Mouse (Mus musculus): ENCODE measurements at regions not wholly inside any gene's neighbourhood (a gene's known extent, or its start where the extent isn't known, plus 50 kb on each side); places are given as distances from the start of the nearest gene placed in this dataset.

- Histone ChIP-seq H3K36me3 (no peaks in the 10 kb centered on the region), H3K4me3 (no peak overlapping the region), H3K27me3 (no peaks in the 10 kb centered on the region), H3K4me1 (replicated peaks) (no peaks in the 10 kb centered on the region), H3K9ac (no peak overlapping the region), H3K27ac (replicated peaks) (no peak overlapping the region), H3K9me3 (no peaks in the 10 kb centered on the region), H3K4me2 (no peak overlapping the region)
- no peak for ATAC-seq (ENCODE audit: low read depth)
Observed at GRCm38 (mm10) chr9:61842384-61842783, 72.0 kb downstream of the Rplp1 start.

- Histone ChIP-seq H3K4me1 (replicated peaks) (no peaks in the 10 kb centered on the region), H3K4me3 (no peak overlapping the region), H3K27me3 (no peaks in the 10 kb centered on the region), H3K9ac (no peak overlapping the region), H3K27ac (replicated peaks) (no peak overlapping the region), H3K9me3 (no peaks in the 10 kb centered on the region), H3K36me3 (no peaks in the 10 kb centered on the region), H3K4me2 (no peak overlapping the region)
- no peak for ATAC-seq (ENCODE audit: low read depth)
- 87% methylated on average over 8 of the region's 8 CpGs for WGBS
Observed at GRCm38 (mm10) chr9:61841222-61841621, 73.1 kb downstream of the Rplp1 start.

GRCm38 (mm10) chr9:61840353-61840752 lies 74.0 kb downstream of the Rplp1 start:
- Histone ChIP-seq H3K9me3 (no peaks in the 10 kb centered on the region), H3K36me3 (no peaks in the 10 kb centered on the region), H3K9ac (no peak overlapping the region), H3K27ac (replicated peaks) (no peak overlapping the region), H3K4me3 (no peak overlapping the region), H3K27me3 (no peaks in the 10 kb centered on the region), H3K4me1 (replicated peaks) (no peaks in the 10 kb centered on the region), H3K4me2 (no peak overlapping the region)
- WGBS, result 74% methylated on average over 7 of the region's 7 CpGs
- ATAC-seq (ENCODE audit: low read depth), result no peak

GRCm38 (mm10) chr9:61833226-61833625 lies 81.1 kb downstream of the Rplp1 start:
- H3K27ac ChIP-seq (replicated peaks), result no peak overlapping the region
- H3K4me2 ChIP-seq, result no peak overlapping the region
- H3K4me3 ChIP-seq, result no peak overlapping the region
- no peaks in the 10 kb centered on the region for H3K9me3 ChIP-seq
- peaks cover 17% of the 10 kb centered on the region for H3K27me3 ChIP-seq
- ATAC-seq (ENCODE audit: low read depth), result no peak
- no peak overlapping the region for H3K9ac ChIP-seq
- no peaks in the 10 kb centered on the region for H3K36me3 ChIP-seq
- WGBS, result 74% methylated on average over 9 of the region's 9 CpGs
- H3K4me1 ChIP-seq (replicated peaks), result 0 out of 2 replicates have a peak, but pooled peaks cover 4% of the 10 kb centered on the region

GRCm38 (mm10) chr9:61830236-61830635 lies 84.1 kb downstream of the Rplp1 start:
- Histone ChIP-seq H3K36me3 (no peaks in the 10 kb centered on the region), H3K27ac (replicated peaks) (no peak overlapping the region), H3K4me2 (no peak overlapping the region), H3K9ac (no peak overlapping the region), H3K9me3 (no peaks in the 10 kb centered on the region), H3K27me3 (peaks cover 27% of the 10 kb centered on the region), H3K4me1 (replicated peaks) (0 out of 2 replicates have a peak, but pooled peaks cover 8% of the 10 kb centered on the region), H3K4me3 (no peak overlapping the region)
- peak; percentile 79; the same call in 1 of the 2 replicates for ATAC-seq (ENCODE audit: low read depth)
- WGBS, result 56% methylated on average over 7 of the region's 7 CpGs

GRCm38 (mm10) chr9:61829736-61830135 lies 84.6 kb downstream of the Rplp1 start:
- peak; percentile 19; the same call in 1 of the 2 replicates for ATAC-seq (ENCODE audit: low read depth)
- H3K36me3 ChIP-seq, result no peaks in the 10 kb centered on the region
- no peak overlapping the region for H3K4me3 ChIP-seq
- no peak overlapping the region for H3K9ac ChIP-seq
- no peaks in the 10 kb centered on the region for H3K9me3 ChIP-seq
- H3K27me3 ChIP-seq, result peaks cover 27% of the 10 kb centered on the region
- no peak overlapping the region for H3K4me2 ChIP-seq
- H3K4me1 ChIP-seq (replicated peaks), result 0 out of 2 replicates have a peak, but pooled peaks cover 11% of the 10 kb centered on the region
- H3K27ac ChIP-seq (replicated peaks), result no peak overlapping the region
- 82% methylated on average over 8 of the region's 8 CpGs for WGBS

GRCm38 (mm10) chr9:61829301-61829700 lies 85.0 kb downstream of the Rplp1 start:
- no peaks in the 10 kb centered on the region for H3K9me3 ChIP-seq
- no peaks in the 10 kb centered on the region for H3K36me3 ChIP-seq
- no peak overlapping the region for H3K27ac ChIP-seq (replicated peaks)
- peaks cover 27% of the 10 kb centered on the region for H3K27me3 ChIP-seq
- H3K4me1 ChIP-seq (replicated peaks), result 0 out of 2 replicates have a peak, but pooled peaks cover 11% of the 10 kb centered on the region
- no peak overlapping the region for H3K4me2 ChIP-seq
- WGBS, result 93% methylated on average over 3 of the region's 3 CpGs
- no peak overlapping the region for H3K9ac ChIP-seq
- ATAC-seq (ENCODE audit: low read depth), result no peak
- H3K4me3 ChIP-seq, result no peak overlapping the region

- H3K27me3 ChIP-seq, result peaks cover 27% of the 10 kb centered on the region
- H3K4me1 ChIP-seq (replicated peaks), result 0 out of 2 replicates have a peak, but pooled peaks cover 11% of the 10 kb centered on the region
- H3K4me3 ChIP-seq, result no peak overlapping the region
- no peak for ATAC-seq (ENCODE audit: low read depth)
- H3K4me2 ChIP-seq, result no peak overlapping the region
- no peak overlapping the region for H3K9ac ChIP-seq
- H3K27ac ChIP-seq (replicated peaks), result no peak overlapping the region
- no peaks in the 10 kb centered on the region for H3K9me3 ChIP-seq
- no peaks in the 10 kb centered on the region for H3K36me3 ChIP-seq
- WGBS, result 91% methylated on average over 4 of the region's 4 CpGs
Observed at GRCm38 (mm10) chr9:61827721-61828120, 86.6 kb downstream of the Rplp1 start.

GRCm38 (mm10) chr9:61827014-61827413 lies 87.3 kb downstream of the Rplp1 start:
- Histone ChIP-seq H3K9ac (no peak overlapping the region), H3K36me3 (no peaks in the 10 kb centered on the region), H3K4me1 (replicated peaks) (0 out of 2 replicates have a peak, but pooled peaks cover 11% of the 10 kb centered on the region), H3K4me3 (no peak overlapping the region), H3K9me3 (0 out of 2 replicates have a peak, but pooled peaks cover 2% of the 10 kb centered on the region), H3K4me2 (no peak overlapping the region), H3K27me3 (peaks cover 27% of the 10 kb centered on the region), H3K27ac (replicated peaks) (no peak overlapping the region)
- 84% methylated on average over 2 of the region's 2 CpGs for WGBS
- ATAC-seq (ENCODE audit: low read depth), result no peak

GRCm38 (mm10) chr9:61826415-61826814 lies 87.9 kb downstream of the Rplp1 start:
- Histone ChIP-seq H3K4me2 (no peak overlapping the region), H3K36me3 (no peaks in the 10 kb centered on the region), H3K4me1 (replicated peaks) (0 out of 2 replicates have a peak, but pooled peaks cover 11% of the 10 kb centered on the region), H3K27me3 (peaks cover 25% of the 10 kb centered on the region), H3K9ac (no peak overlapping the region), H3K27ac (replicated peaks) (no peak overlapping the region), H3K9me3 (0 out of 2 replicates have a peak, but pooled peaks cover 5% of the 10 kb centered on the region), H3K4me3 (no peak overlapping the region)
- ATAC-seq (ENCODE audit: low read depth), result no peak
- 66% methylated on average over 3 of the region's 3 CpGs for WGBS

GRCm38 (mm10) chr9:61825804-61826203 lies 88.5 kb downstream of the Rplp1 start:
- 0 out of 2 replicates have a peak, but pooled peaks cover 11% of the 10 kb centered on the region for H3K4me1 ChIP-seq (replicated peaks)
- no peak overlapping the region for H3K4me2 ChIP-seq
- ATAC-seq (ENCODE audit: low read depth), result no peak
- no peak overlapping the region for H3K9ac ChIP-seq
- H3K4me3 ChIP-seq, result no peak overlapping the region
- 75% methylated on average over 2 of the region's 2 CpGs for WGBS
- H3K36me3 ChIP-seq, result no peaks in the 10 kb centered on the region
- 0 out of 2 replicates have a peak, but pooled peaks cover 5% of the 10 kb centered on the region for H3K9me3 ChIP-seq
- no peak overlapping the region for H3K27ac ChIP-seq (replicated peaks)
- peaks cover 24% of the 10 kb centered on the region for H3K27me3 ChIP-seq

GRCm38 (mm10) chr9:61819836-61820235 lies 94.5 kb downstream of the Rplp1 start:
- Histone ChIP-seq H3K4me3 (no peak overlapping the region), H3K9ac (no peak overlapping the region), H3K9me3 (0 out of 2 replicates have a peak, but pooled peaks cover 5% of the 10 kb centered on the region), H3K27me3 (no peaks in the 10 kb centered on the region; the same call in 1 of the 2 replicates), H3K4me2 (no peak overlapping the region), H3K36me3 (no peaks in the 10 kb centered on the region), H3K27ac (replicated peaks) (no peak overlapping the region), H3K4me1 (replicated peaks) (0 out of 2 replicates have a peak, but pooled peaks cover under 1% of the 10 kb centered on the region)
- ATAC-seq (ENCODE audit: low read depth), result no peak
- WGBS, result 93% methylated on average over 1 of the region's 1 CpGs

- H3K9me3 ChIP-seq, result no peaks in the 10 kb centered on the region
- no peak for ATAC-seq (ENCODE audit: low read depth)
- H3K4me2 ChIP-seq, result no peak overlapping the region
- H3K4me3 ChIP-seq, result no peak overlapping the region
- H3K4me1 ChIP-seq (replicated peaks), result no peaks in the 10 kb centered on the region
- WGBS, result 80% methylated on average over 11 of the region's 11 CpGs
- no peaks in the 10 kb centered on the region; the same call in 1 of the 2 replicates for H3K27me3 ChIP-seq
- H3K27ac ChIP-seq (replicated peaks), result no peak overlapping the region
- H3K36me3 ChIP-seq, result no peaks in the 10 kb centered on the region
- H3K9ac ChIP-seq, result no peak overlapping the region
Observed at GRCm38 (mm10) chr9:61816589-61817179, 97.7 kb downstream of the Rplp1 start.

Measured in neural tube, embryonic 13.5 days (tissue).